Mouse (Mus musculus): ENCODE data around the gene Syne1. TPM values are rescaled to one million over a fixed set of nuclear protein-coding genes. Genes with fewer than 3 reads are reported as not detected.

Gene Syne1
- polyA plus RNA-seq (2012; fragmentation: generic; extraction: Trizol), result 19.0 TPM

DNA sequence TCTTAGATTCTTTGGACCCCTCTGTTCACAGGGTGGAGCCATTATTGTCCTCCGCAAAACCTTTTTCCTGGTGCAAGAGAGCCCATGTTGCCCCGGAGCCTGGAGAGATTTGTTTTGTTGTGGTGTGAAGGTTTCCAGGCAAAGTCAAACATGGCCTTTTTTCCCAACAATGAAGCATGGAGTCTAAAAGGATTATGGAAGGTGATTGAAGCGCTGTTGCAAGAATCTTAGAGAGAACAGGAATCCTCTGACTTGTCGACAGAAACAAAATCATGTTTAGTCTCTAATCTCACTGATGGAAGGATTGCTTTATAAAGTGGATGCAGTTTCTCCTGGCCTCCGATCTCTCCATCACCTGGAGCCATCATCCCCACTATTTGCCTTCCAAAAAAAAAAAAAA is at the start of gene Syne1:
Syne1 (minus strand) TSS at position 101 of the 400 bp plus-strand sequence.
- Histone ChIP-seq H3K4me3 (no peak within 1 kb of the TSS), H3ac (ENCODE audit: control insufficient read depth, insufficient read length) (no peak within 1 kb of the TSS), H3K36me3 (ENCODE audit: control insufficient read depth, insufficient read depth) (no peaks in the 10 kb centered on the region), H3K4me2 (ENCODE audit: low read depth) (no peak within 1 kb of the TSS), H3K79me2 (ENCODE audit: control insufficient read depth, insufficient read depth) (no peaks in the 10 kb centered on the region), H3K27me3 (ENCODE audit: control insufficient read depth, insufficient read depth, insufficient read length) (peaks cover 6% of the 10 kb centered on the region)
- TF ChIP-seq TCF3 (IDR thresholded peaks at IDR 0.05; ENCODE audit: insufficient read length, low read depth), result no peak
- no peak for TF ChIP-seq MAX (IDR thresholded peaks at IDR 0.05; ENCODE audit: low read depth)
- TF ChIP-seq MYOG (IDR thresholded peaks at IDR 0.05; ENCODE audit: control insufficient read depth in 1 of 3, insufficient read depth in 1 of 3, insufficient read length in 2 of 3, low read depth in 2 of 3), result no peak
- no peak for TF ChIP-seq REST (IDR thresholded peaks at IDR 0.05; ENCODE audit: insufficient read depth, insufficient read length)
- TF ChIP-seq USF1 (IDR thresholded peaks at IDR 0.05; ENCODE audit: low read depth), result no peak
- TF ChIP-seq TCF12 (IDR thresholded peaks at IDR 0.05; ENCODE audit: insufficient read depth, poor library complexity, severe bottlenecking), result no peak
- TF ChIP-seq E2F4 (IDR thresholded peaks at IDR 0.05; ENCODE audit: insufficient read depth), result no peak
- TF ChIP-seq SRF (IDR thresholded peaks at IDR 0.05; ENCODE audit: control insufficient read depth, insufficient read length, low read depth), result no peak
- no peak for TF ChIP-seq MYOD1 (IDR thresholded peaks at IDR 0.05; ENCODE audit: control insufficient read depth in 1 of 3, insufficient read length in 2 of 3, low read depth in 2 of 3)
- TF ChIP-seq POLR2A (IDR thresholded peaks at IDR 0.05; ENCODE audit: insufficient read length, low read depth), result no peak
- no peak for TF ChIP-seq POLR2AphosphoS2 (IDR thresholded peaks at IDR 0.05; ENCODE audit: insufficient read length, low read depth)
- TF ChIP-seq CEBPB (IDR thresholded peaks at IDR 0.05; ENCODE audit: insufficient read depth, poor library complexity, severe bottlenecking), result no peak

DNA sequence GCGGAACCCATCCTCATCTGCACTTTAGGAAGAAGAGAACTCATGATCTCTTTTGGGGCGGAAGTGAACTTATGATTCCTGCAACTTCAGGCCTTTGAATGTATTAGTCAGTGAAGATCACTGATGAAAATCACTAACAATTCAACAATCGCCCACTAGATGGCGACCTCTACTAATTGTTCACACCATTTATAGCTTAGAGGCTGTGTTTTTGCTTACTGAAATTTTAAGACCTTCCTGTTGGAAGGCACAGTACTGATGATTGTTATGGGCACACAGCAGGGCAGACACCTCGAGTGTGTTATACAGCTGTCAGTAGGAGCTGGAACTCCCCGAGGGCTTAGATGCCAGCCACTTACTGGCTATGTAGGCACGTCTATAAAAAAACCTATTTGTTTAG is 48.8 kb upstream of the Syne1 start:
- TF ChIP-seq REST (IDR thresholded peaks at IDR 0.05; ENCODE audit: insufficient read depth, insufficient read length), result no peak
- TF ChIP-seq MAX (IDR thresholded peaks at IDR 0.05; ENCODE audit: low read depth), result no peak
- no peak for TF ChIP-seq CEBPB (IDR thresholded peaks at IDR 0.05; ENCODE audit: insufficient read depth, poor library complexity, severe bottlenecking)
- no peak for TF ChIP-seq USF1 (IDR thresholded peaks at IDR 0.05; ENCODE audit: low read depth)
- no peak for TF ChIP-seq POLR2A (IDR thresholded peaks at IDR 0.05; ENCODE audit: insufficient read length, low read depth)
- H3K4me2 ChIP-seq (ENCODE audit: low read depth), result no peak overlapping the region
- H3K27me3 ChIP-seq (ENCODE audit: control insufficient read depth, insufficient read depth, insufficient read length), result peaks cover 3% of the 10 kb centered on the region
- no peaks in the 10 kb centered on the region for H3K79me2 ChIP-seq (ENCODE audit: control insufficient read depth, insufficient read depth)
- H3K4me3 ChIP-seq, result no peak overlapping the region
- H3ac ChIP-seq (ENCODE audit: control insufficient read depth, insufficient read length), result no peak overlapping the region
- no peaks in the 10 kb centered on the region for H3K36me3 ChIP-seq (ENCODE audit: control insufficient read depth, insufficient read depth)

DNA sequence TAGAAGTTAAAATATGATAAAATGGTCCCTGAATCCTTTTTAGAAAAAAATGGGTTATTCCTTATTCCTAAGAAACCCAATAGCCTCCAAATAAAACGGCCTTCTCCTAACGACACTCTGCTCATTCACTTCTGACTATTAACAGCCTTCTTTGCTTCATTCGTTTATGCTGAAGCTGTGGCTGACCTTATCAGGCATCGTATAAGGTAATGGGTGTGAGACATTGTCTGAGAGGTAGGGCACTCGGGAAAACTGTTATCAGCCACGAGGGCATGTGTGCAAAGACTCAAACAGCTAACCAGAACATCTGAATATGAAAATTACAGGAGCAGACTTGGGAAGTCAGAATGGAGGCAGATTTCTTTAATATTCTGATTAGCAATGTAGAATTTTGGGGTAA is 45.3 kb upstream of the Syne1 start:
- Histone ChIP-seq H3K27me3 (ENCODE audit: control insufficient read depth, insufficient read depth, insufficient read length) (peaks cover 3% of the 10 kb centered on the region), H3K4me2 (ENCODE audit: low read depth) (no peak overlapping the region), H3K36me3 (ENCODE audit: control insufficient read depth, insufficient read depth) (no peaks in the 10 kb centered on the region), H3ac (ENCODE audit: control insufficient read depth, insufficient read length) (no peak overlapping the region), H3K4me3 (no peak overlapping the region), H3K79me2 (ENCODE audit: control insufficient read depth, insufficient read depth) (no peaks in the 10 kb centered on the region)
- no peak for TF ChIP-seq TCF3 (IDR thresholded peaks at IDR 0.05; ENCODE audit: insufficient read length, low read depth)
- no peak for TF ChIP-seq E2F4 (IDR thresholded peaks at IDR 0.05; ENCODE audit: insufficient read depth)
- no peak for TF ChIP-seq REST (IDR thresholded peaks at IDR 0.05; ENCODE audit: insufficient read depth, insufficient read length)
- TF ChIP-seq POLR2AphosphoS2 (IDR thresholded peaks at IDR 0.05; ENCODE audit: insufficient read length, low read depth), result no peak

DNA sequence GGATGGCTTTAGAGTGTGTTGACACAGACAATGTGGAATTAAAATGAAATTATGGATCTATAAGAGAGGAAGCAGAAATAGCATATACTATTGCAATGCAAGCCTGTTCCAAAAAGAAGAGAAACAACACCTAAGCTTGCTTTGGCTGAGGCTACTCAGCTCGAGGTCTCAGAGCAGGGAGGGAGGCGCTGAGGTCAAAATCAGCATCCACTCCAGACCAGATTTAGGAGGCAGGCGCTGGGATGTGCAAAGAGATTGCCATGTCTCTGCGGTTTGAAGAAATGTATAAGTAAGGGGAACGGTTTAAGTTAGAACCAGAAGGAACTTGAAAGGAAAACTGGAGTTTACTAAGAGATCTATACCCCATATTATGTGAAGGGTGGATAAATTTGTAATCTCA is 43.2 kb upstream of the Syne1 start:
- no peak overlapping the region for H3K4me2 ChIP-seq (ENCODE audit: low read depth)
- H3K4me3 ChIP-seq, result no peak overlapping the region
- no peak for TF ChIP-seq TCF3 (IDR thresholded peaks at IDR 0.05; ENCODE audit: insufficient read length, low read depth)
- no peak for TF ChIP-seq USF1 (IDR thresholded peaks at IDR 0.05; ENCODE audit: low read depth)
- TF ChIP-seq REST (IDR thresholded peaks at IDR 0.05; ENCODE audit: insufficient read depth, insufficient read length), result no peak
- no peak for TF ChIP-seq SRF (IDR thresholded peaks at IDR 0.05; ENCODE audit: control insufficient read depth, insufficient read length, low read depth)
- no peak for TF ChIP-seq POLR2A (IDR thresholded peaks at IDR 0.05; ENCODE audit: insufficient read length, low read depth)
- TF ChIP-seq POLR2AphosphoS2 (IDR thresholded peaks at IDR 0.05; ENCODE audit: insufficient read length, low read depth), result no peak
- TF ChIP-seq MYOD1 (IDR thresholded peaks at IDR 0.05; ENCODE audit: control insufficient read depth in 1 of 3, insufficient read length in 2 of 3, low read depth in 2 of 3), result no peak
- TF ChIP-seq E2F4 (IDR thresholded peaks at IDR 0.05; ENCODE audit: insufficient read depth), result no peak
- TF ChIP-seq TCF12 (IDR thresholded peaks at IDR 0.05; ENCODE audit: insufficient read depth, poor library complexity, severe bottlenecking), result no peak
- TF ChIP-seq MYOG (IDR thresholded peaks at IDR 0.05; ENCODE audit: control insufficient read depth in 1 of 3, insufficient read depth in 1 of 3, insufficient read length in 2 of 3, low read depth in 2 of 3), result no peak
- no peak for TF ChIP-seq MAX (IDR thresholded peaks at IDR 0.05; ENCODE audit: low read depth)
- no peak for TF ChIP-seq CEBPB (IDR thresholded peaks at IDR 0.05; ENCODE audit: insufficient read depth, poor library complexity, severe bottlenecking)
- H3K27me3 ChIP-seq (ENCODE audit: control insufficient read depth, insufficient read depth, insufficient read length), result peaks cover 3% of the 10 kb centered on the region
- no peaks in the 10 kb centered on the region for H3K36me3 ChIP-seq (ENCODE audit: control insufficient read depth, insufficient read depth)
- H3ac ChIP-seq (ENCODE audit: control insufficient read depth, insufficient read length), result no peak overlapping the region
- no peaks in the 10 kb centered on the region for H3K79me2 ChIP-seq (ENCODE audit: control insufficient read depth, insufficient read depth)

DNA sequence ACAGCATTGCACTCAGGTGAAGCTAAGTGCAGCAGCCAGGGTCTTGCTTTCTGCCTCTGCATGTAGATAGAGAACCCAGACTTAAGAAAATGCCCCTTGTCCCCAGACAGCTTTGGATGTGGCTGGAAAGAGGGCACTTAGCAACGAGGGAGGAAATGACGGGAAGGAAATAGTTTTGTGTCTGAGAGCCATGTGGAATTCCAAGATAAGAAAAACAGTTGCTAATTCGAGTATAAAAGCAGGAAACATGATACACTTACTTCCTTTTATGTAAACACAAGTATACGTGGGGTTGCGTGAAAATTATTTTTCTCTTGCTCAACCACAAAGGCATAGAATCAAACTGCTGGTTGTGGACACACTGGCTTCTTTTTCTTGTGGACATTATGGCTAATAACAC is 42.2 kb upstream of the Syne1 start, which contains the start of gene Myct1:
Myct1 (plus strand) TSS at position 312 of the 400 bp plus-strand sequence.
- Histone ChIP-seq H3K27me3 (ENCODE audit: control insufficient read depth, insufficient read depth, insufficient read length) (peaks cover 3% of the 10 kb centered on the region), H3K4me2 (ENCODE audit: low read depth) (no peak within 1 kb of the TSS), H3K36me3 (ENCODE audit: control insufficient read depth, insufficient read depth) (no peaks in the 10 kb centered on the region), H3K4me3 (no peak within 1 kb of the TSS), H3K79me2 (ENCODE audit: control insufficient read depth, insufficient read depth) (no peaks in the 10 kb centered on the region), H3ac (ENCODE audit: control insufficient read depth, insufficient read length) (no peak within 1 kb of the TSS)
- TF ChIP-seq POLR2A (IDR thresholded peaks at IDR 0.05; ENCODE audit: insufficient read length, low read depth) (no peak), POLR2AphosphoS2 (IDR thresholded peaks at IDR 0.05; ENCODE audit: insufficient read length, low read depth) (no peak), E2F4 (IDR thresholded peaks at IDR 0.05; ENCODE audit: insufficient read depth) (no peak), TCF12 (IDR thresholded peaks at IDR 0.05; ENCODE audit: insufficient read depth, poor library complexity, severe bottlenecking) (no peak), REST (IDR thresholded peaks at IDR 0.05; ENCODE audit: insufficient read depth, insufficient read length) (no peak), CEBPB (IDR thresholded peaks at IDR 0.05; ENCODE audit: insufficient read depth, poor library complexity, severe bottlenecking) (no peak), MYOD1 (IDR thresholded peaks at IDR 0.05; ENCODE audit: control insufficient read depth in 1 of 3, insufficient read length in 2 of 3, low read depth in 2 of 3) (no peak), SRF (IDR thresholded peaks at IDR 0.05; ENCODE audit: control insufficient read depth, insufficient read length, low read depth) (no peak), MYOG (IDR thresholded peaks at IDR 0.05; ENCODE audit: control insufficient read depth in 1 of 3, insufficient read depth in 1 of 3, insufficient read length in 2 of 3, low read depth in 2 of 3) (no peak), USF1 (IDR thresholded peaks at IDR 0.05; ENCODE audit: low read depth) (no peak), MAX (IDR thresholded peaks at IDR 0.05; ENCODE audit: low read depth) (no peak), TCF3 (IDR thresholded peaks at IDR 0.05; ENCODE audit: insufficient read length, low read depth) (no peak)

Data from myocyte (in vitro differentiated cells).